Mouse (Mus musculus) hindbrain, embryonic 11.5 days (tissue): ENCODE measurements around the gene Cad. TPM values are rescaled to one million over a fixed set of nuclear protein-coding genes. Genes with fewer than 3 reads are reported as not detected.

Experiments
- ATAC-seq: fragments of 200-750 bp; cut with Nextera tagmentation; 2 replicates; pipeline ENCODE4 v1.8.0; 2017; ENCODE audit warnings: mild to moderate bottlenecking, moderate TSS enrichment, moderate library complexity; ENCODE audit not compliant: low FRiP score
- DNase-seq: peaks from one replicate; pipeline ENCODE4 v3.0.0-alpha.2; 2015; ENCODE audit warnings: low spot score
- H3K27ac ChIP-seq: fragments of 300-500 bp; sonication (generic); 2 replicates; pipeline ENCODE4 v1.5.1; 2014; ENCODE audit warnings: mild to moderate bottlenecking, low read depth, low read length
- H3K27me3 ChIP-seq: fragments of 300-500 bp; sonication (generic); 2 replicates; pipeline ENCODE4 v1.6.1; 2014; ENCODE audit warnings: mild to moderate bottlenecking, low read length, moderate library complexity, mixed read lengths; ENCODE audit not compliant: control insufficient read depth, insufficient read depth
- H3K36me3 ChIP-seq: fragments of 300-500 bp; sonication (generic); 2 replicates; pipeline ENCODE4 v1.6.1; 2014; ENCODE audit warnings: mild to moderate bottlenecking, low read length, moderate library complexity, mixed read lengths; ENCODE audit not compliant: control insufficient read depth, insufficient read depth
- H3K4me1 ChIP-seq: fragments of 300-500 bp; sonication (generic); replicated peaks from 2 replicates; pipeline ENCODE4 v1.6.1; 2014; ENCODE audit warnings: low read length, mixed read lengths; ENCODE audit not compliant: control insufficient read depth, insufficient read depth
- H3K4me2 ChIP-seq: fragments of 300-500 bp; sonication (generic); replicated peaks from 2 replicates; pipeline ENCODE4 v1.6.1; 2014; ENCODE audit warnings: mild to moderate bottlenecking, low read depth, low read length
- H3K4me3 ChIP-seq: fragments of 300-500 bp; sonication (generic); 2 replicates; pipeline ENCODE4 v1.5.1; 2014; ENCODE audit warnings: low read depth, low read length
- H3K9ac ChIP-seq: fragments of 300-500 bp; sonication (generic); 2 replicates; pipeline ENCODE4 v1.6.1; 2014; ENCODE audit warnings: low read depth, low read length
- H3K9me3 ChIP-seq: fragments of 300-500 bp; sonication (generic); 2 replicates; pipeline ENCODE4 v1.6.1; 2016; ENCODE audit warnings: low read length; ENCODE audit not compliant: control insufficient read depth
- WGBS: fragments of 180-500 bp; shearing (Covaris S2); extraction: QIAGEN DNeasy Blood & Tissue Kit; methylation state at CpG from one replicate; pipeline ENCODE4 v1.1.7; 2014; 5-methylcytosine and 5-hydroxymethylcytosine counted together
- polyA plus RNA-seq: library from polyadenylated mRNA; unstranded; fragments of >200 nt; fragmentation: Nextera tagmentation; extraction: Ambion mirVana; gene quantifications from 2 replicates; pipeline ENCODE4 v1.2.1, GENCODE M21; 2014

Gene Cad
- polyA plus RNA-seq, 1 experiment from 2014 or later = 19.7 TPM

DNA sequence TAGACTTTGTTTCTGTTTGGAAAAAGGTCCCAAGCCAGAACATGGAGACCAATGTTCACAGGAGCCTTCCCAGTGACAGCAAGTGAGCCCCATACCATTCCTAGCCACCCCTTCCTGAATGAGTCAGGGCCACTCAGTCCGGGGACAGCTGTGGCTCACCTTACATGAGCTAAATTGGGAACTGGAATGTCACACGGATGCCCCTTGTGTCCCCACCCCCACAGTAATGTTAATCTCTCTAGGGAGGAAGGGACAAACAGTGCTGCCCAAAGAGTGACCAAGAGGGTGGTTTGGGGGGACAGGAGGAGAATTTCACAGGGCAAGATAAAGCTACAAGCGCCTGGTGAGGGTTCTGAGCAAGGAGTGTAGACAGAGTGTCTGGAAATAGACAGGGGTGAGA is 61.8 kb downstream of the Cad start, which contains the start of gene Trim54:
Gene Trim54, plus strand, starts transcription at position 359 of the 400 bp plus-strand sequence.
- WGBS = 44% methylated on average over 3 of the region's 3 CpGs
- H3K4me2 ChIP-seq = no peak within 1 kb of the TSS
- no peak for ATAC-seq

DNA sequence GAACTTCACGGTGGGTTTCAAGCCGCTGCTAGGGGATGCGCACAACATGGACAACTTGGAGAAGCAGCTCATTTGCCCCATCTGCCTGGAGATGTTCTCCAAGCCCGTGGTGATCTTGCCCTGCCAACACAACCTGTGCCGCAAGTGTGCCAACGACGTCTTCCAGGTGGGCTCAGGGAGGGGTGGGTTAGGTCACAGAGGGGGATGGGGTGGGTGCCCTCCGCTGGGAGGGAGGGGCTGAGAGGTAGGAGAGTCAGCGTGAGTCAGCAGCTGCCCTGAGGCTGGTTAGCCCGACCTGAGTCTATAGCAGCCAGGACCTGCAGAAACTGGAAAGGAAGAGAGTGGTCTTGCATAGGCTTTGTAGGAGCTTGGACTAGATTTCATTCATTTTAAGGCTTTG is 62.3 kb downstream of the Cad start:
- no peak for DNase-seq
- Histone ChIP-seq H3K9me3 (no peaks in the 10 kb centered on the region), H3K4me3 (no peak overlapping the region), H3K27me3 (no peaks in the 10 kb centered on the region), H3K36me3 (no peaks in the 10 kb centered on the region), H3K4me2 (no peak overlapping the region), H3K9ac (no peak overlapping the region), H3K27ac (no peak overlapping the region), H3K4me1 (no peaks in the 10 kb centered on the region)
- ATAC-seq = no peak
- WGBS = 26% methylated on average over 10 of the region's 10 CpGs

More for the DNA sequence above, 61.8 kb downstream of the Cad start, which contains the start of gene Trim54:
- Histone ChIP-seq H3K9me3 (no peaks in the 10 kb centered on the region), H3K36me3 (no peaks in the 10 kb centered on the region), H3K27ac (no peak within 1 kb of the TSS), H3K27me3 (no peaks in the 10 kb centered on the region), H3K4me1 (no peaks in the 10 kb centered on the region), H3K4me3 (no peak within 1 kb of the TSS), H3K9ac (no peak within 1 kb of the TSS)
- no peak for DNase-seq

DNA sequence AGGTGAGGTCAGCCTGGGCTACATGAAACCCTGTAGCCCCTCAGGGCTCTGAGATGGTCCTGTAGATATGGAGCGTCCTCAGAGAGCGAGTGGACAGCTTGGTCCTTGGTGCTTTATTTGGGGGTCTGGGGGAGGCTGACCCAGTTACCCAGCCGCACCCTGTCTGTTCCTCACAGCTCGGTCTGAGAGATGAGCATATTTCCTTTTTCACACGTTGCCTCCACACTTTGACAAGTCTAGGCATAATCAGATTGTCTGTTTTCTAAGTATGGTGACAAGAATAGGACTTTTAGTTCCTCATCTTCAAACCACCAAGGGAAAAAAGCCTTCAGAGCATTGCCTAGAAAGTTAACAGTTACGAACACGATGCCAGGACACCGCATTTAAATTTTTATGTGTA is 66.5 kb downstream of the Cad start:
- DNase-seq (no peak), ATAC-seq (no peak)
- no peak overlapping the region for H3K27ac ChIP-seq
- no peaks in the 10 kb centered on the region for H3K36me3 ChIP-seq
- no peak overlapping the region for H3K9ac ChIP-seq
- H3K4me1 ChIP-seq = no peaks in the 10 kb centered on the region
- no peaks in the 10 kb centered on the region for H3K27me3 ChIP-seq
- H3K4me2 ChIP-seq = no peak overlapping the region
- H3K4me3 ChIP-seq = no peak overlapping the region
- no peaks in the 10 kb centered on the region for H3K9me3 ChIP-seq
- 88% methylated on average over 8 of the region's 8 CpGs for WGBS

GRCm38 (mm10) chr5:31123481-31123880 is 68.9 kb downstream of the Cad start:
- no peak overlapping the region for H3K4me3 ChIP-seq
- H3K27ac ChIP-seq = no peak overlapping the region
- H3K9ac ChIP-seq = no peak overlapping the region
- DNase-seq (no peak), ATAC-seq (no peak)
- no peaks in the 10 kb centered on the region for H3K4me1 ChIP-seq
- no peak overlapping the region for H3K4me2 ChIP-seq
- WGBS = 50% methylated on average over 2 of the region's 2 CpGs
- no peaks in the 10 kb centered on the region for H3K27me3 ChIP-seq
- no peaks in the 10 kb centered on the region for H3K9me3 ChIP-seq
- no peaks in the 10 kb centered on the region for H3K36me3 ChIP-seq

DNA sequence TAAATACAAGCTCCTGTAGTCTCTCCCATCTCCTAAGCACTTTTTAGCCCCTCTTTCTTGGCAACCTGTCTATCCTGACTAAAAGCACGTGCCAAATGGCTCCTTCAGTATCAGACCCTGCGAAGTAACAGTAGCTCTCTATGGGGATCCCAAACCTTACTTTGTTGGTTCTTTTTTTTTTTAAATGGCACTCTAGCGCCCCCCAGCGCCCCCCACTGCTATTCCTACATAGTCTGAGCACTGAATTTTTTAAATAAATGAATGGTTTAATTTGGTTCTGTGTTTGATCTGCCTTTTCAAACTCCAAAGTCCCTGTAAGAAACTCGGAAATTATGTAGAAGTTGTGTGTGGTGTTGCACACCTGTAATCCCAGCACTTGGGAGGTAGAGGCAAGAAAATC is 71.5 kb downstream of the Cad start:
- Histone ChIP-seq H3K27me3 (no peaks in the 10 kb centered on the region), H3K27ac (no peak overlapping the region), H3K9me3 (no peaks in the 10 kb centered on the region), H3K4me1 (no peaks in the 10 kb centered on the region), H3K4me2 (no peak overlapping the region), H3K9ac (no peak overlapping the region), H3K4me3 (no peak overlapping the region), H3K36me3 (no peaks in the 10 kb centered on the region)
- ATAC-seq (no peak), DNase-seq (no peak)
- 40% methylated on average over 5 of the region's 5 CpGs for WGBS

Other genes starting within 250 kb of the Cad start
- 34.1 and 38.2 TPM in 2 replicates for gene Mapre3, start 240.1 kb upstream of the Cad start, polyA plus RNA-seq
- 33.3 and 37.1 TPM in 2 replicates for gene Tmem214, start 186.8 kb upstream of the Cad start, polyA plus RNA-seq
- gene Agbl5, start 166.1 kb upstream of the Cad start, polyA plus RNA-seq = 21.5 and 24.0 TPM in 2 replicates
- 335 and 338 TPM in 2 replicates for gene Ost4, start 147.0 kb upstream of the Cad start, polyA plus RNA-seq
- 46.0 and 48.5 TPM in 2 replicates for gene Emilin1, start 141.4 kb upstream of the Cad start, polyA plus RNA-seq
- 4.2 and 7.8 TPM in 2 replicates for gene Khk, start 133.3 kb upstream of the Cad start, polyA plus RNA-seq
- 6.9 and 7.6 TPM in 2 replicates for gene Cgref1, start 109.2 kb upstream of the Cad start, polyA plus RNA-seq
- 96.7 and 99.1 TPM in 2 replicates for gene Preb, start 94.4 kb upstream of the Cad start, polyA plus RNA-seq
- gene Tcf23, start 86.1 kb upstream of the Cad start, polyA plus RNA-seq = not detected in 2 replicates
- 111 and 117 TPM in 2 replicates for gene Atraid, start 6.5 kb upstream of the Cad start, polyA plus RNA-seq
- 6.3 and 7.6 TPM in 2 replicates for gene Slc5a6, start 5.9 kb upstream of the Cad start, polyA plus RNA-seq
- gene Dnajc5g, start 51.5 kb downstream of the Cad start, polyA plus RNA-seq = not detected in 2 replicates
- 8.4 and 9.2 TPM in 2 replicates for gene Slc30a3, start 53.5 kb downstream of the Cad start, polyA plus RNA-seq
- 0.10 TPM in 1 of 2 replicates, not detected in the other for gene Trim54, start 61.9 kb downstream of the Cad start, polyA plus RNA-seq
- not detected in 2 replicates for gene Ucn, start 84.0 kb downstream of the Cad start, polyA plus RNA-seq
- 49.9 and 57.1 TPM in 2 replicates for gene Mpv17, start 99.5 kb downstream of the Cad start, polyA plus RNA-seq
- 0.46 and 1.4 TPM in 2 replicates for gene Gm29609, start 125.1 kb downstream of the Cad start, polyA plus RNA-seq
- gene Gtf3c2, start 125.4 kb downstream of the Cad start, polyA plus RNA-seq = 66.4 and 72.6 TPM in 2 replicates
- gene Snx17, start 138.4 kb downstream of the Cad start, polyA plus RNA-seq = 133 and 146 TPM in 2 replicates
- gene Eif2b4, start 138.7 kb downstream of the Cad start, polyA plus RNA-seq = 65.8 and 66.5 TPM in 2 replicates
- 4.9 and 5.7 TPM in 2 replicates for gene Zfp513, start 147.5 kb downstream of the Cad start, polyA plus RNA-seq
- 148 and 156 TPM in 2 replicates for gene Ppm1g, start 165.9 kb downstream of the Cad start, polyA plus RNA-seq
- 141 and 148 TPM in 2 replicates for gene Nrbp1, start 186.1 kb downstream of the Cad start, polyA plus RNA-seq
- gene Gm9970, start 186.5 kb downstream of the Cad start, polyA plus RNA-seq = 0.50 and 0.80 TPM in 2 replicates
- 3.4 and 5.6 TPM in 2 replicates for gene Krtcap3, start 196.9 kb downstream of the Cad start, polyA plus RNA-seq
- 28.8 and 30.8 TPM in 2 replicates for gene Ift172, start 236.3 kb downstream of the Cad start, polyA plus RNA-seq
- 46.7 and 50.6 TPM in 2 replicates for gene Fndc4, start 241.3 kb downstream of the Cad start, polyA plus RNA-seq
- not detected in 2 replicates for gene Gckr, start 242.7 kb downstream of the Cad start, polyA plus RNA-seq